Mouse (Mus musculus) intestine, postnatal 0 days (tissue): ENCODE results near the gene Cep72. TPM values are rescaled to one million over a fixed set of nuclear protein-coding genes. Genes with fewer than 3 reads are reported as not detected.
"Not testable (repeated sequence)": the region's sequence is repeated elsewhere in the genome, so short reads cannot be mapped to it uniquely, and the experiment has no call there.

Experiments used
- ATAC-seq: fragments of 200-750 bp; cut with Nextera tagmentation; 2 replicates; pipeline ENCODE4 v1.8.0; 2017; ENCODE audit warnings: mild to moderate bottlenecking, moderate TSS enrichment, moderate library complexity
- H3K27ac ChIP-seq: fragments of 300-500 bp; sonication (generic); 2 replicates; pipeline ENCODE4 v1.5.1; 2014; ENCODE audit warnings: mild to moderate bottlenecking, low read depth, low read length, moderate library complexity
- H3K27me3 ChIP-seq: fragments of 300-500 bp; sonication (generic); replicated peaks from 2 replicates; pipeline ENCODE4 v1.6.1; 2014; ENCODE audit warnings: low read length, mixed read lengths; ENCODE audit not compliant: control insufficient read depth, insufficient read depth
- H3K36me3 ChIP-seq: fragments of 300-500 bp; sonication (generic); 2 replicates; pipeline ENCODE4 v1.6.1; 2014; ENCODE audit warnings: mild to moderate bottlenecking, moderate library complexity; ENCODE audit not compliant: control insufficient read depth, insufficient read depth
- H3K4me1 ChIP-seq: fragments of 300-500 bp; sonication (generic); replicated peaks from 2 replicates; pipeline ENCODE4 v1.6.1; 2014; ENCODE audit warnings: antibody characterized with exemption, low read length, mixed read lengths; ENCODE audit not compliant: control insufficient read depth, insufficient read depth
- H3K4me2 ChIP-seq: fragments of 300-500 bp; sonication (generic); replicated peaks from 2 replicates; pipeline ENCODE4 v1.6.1; 2014; ENCODE audit warnings: low read depth, mild to moderate bottlenecking, moderate library complexity
- H3K4me3 ChIP-seq: fragments of 300-500 bp; sonication (generic); 2 replicates; pipeline ENCODE4 v1.5.1; 2014; ENCODE audit warnings: low read depth, low read length
- H3K9ac ChIP-seq: fragments of 300-500 bp; sonication (generic); 2 replicates; pipeline ENCODE4 v1.6.1; 2014; ENCODE audit warnings: mild to moderate bottlenecking, low read depth, low read length
- H3K9me3 ChIP-seq: fragments of 300-500 bp; sonication (generic); 2 replicates; pipeline ENCODE4 v1.6.1; 2016; ENCODE audit warnings: mixed run types; ENCODE audit not compliant: control insufficient read depth
- CTCF ChIP-seq: sonication (generic); IDR thresholded peaks from 2 replicates; pipeline ENCODE4 v1.5.1; 2016; ENCODE audit warnings: low read depth, mild to moderate bottlenecking, control low read depth, antibody characterized with exemption, moderate library complexity
- WGBS: fragments of 180-500 bp; shearing (Covaris S2); extraction: QIAGEN DNeasy Blood & Tissue Kit; methylation state at CpG from one replicate; pipeline ENCODE4 v1.1.7; 2014; 5-methylcytosine and 5-hydroxymethylcytosine counted together
- polyA plus RNA-seq: library from polyadenylated mRNA; unstranded; fragments of >200 nt; fragmentation: Nextera tagmentation; extraction: Ambion mirVana; gene quantifications from 2 replicates; pipeline ENCODE4 v1.2.1, GENCODE M21; 2015

The Cep72 gene
- polyA plus RNA-seq, 1 experiment from 2014 or later = 4.1 TPM

DNA sequence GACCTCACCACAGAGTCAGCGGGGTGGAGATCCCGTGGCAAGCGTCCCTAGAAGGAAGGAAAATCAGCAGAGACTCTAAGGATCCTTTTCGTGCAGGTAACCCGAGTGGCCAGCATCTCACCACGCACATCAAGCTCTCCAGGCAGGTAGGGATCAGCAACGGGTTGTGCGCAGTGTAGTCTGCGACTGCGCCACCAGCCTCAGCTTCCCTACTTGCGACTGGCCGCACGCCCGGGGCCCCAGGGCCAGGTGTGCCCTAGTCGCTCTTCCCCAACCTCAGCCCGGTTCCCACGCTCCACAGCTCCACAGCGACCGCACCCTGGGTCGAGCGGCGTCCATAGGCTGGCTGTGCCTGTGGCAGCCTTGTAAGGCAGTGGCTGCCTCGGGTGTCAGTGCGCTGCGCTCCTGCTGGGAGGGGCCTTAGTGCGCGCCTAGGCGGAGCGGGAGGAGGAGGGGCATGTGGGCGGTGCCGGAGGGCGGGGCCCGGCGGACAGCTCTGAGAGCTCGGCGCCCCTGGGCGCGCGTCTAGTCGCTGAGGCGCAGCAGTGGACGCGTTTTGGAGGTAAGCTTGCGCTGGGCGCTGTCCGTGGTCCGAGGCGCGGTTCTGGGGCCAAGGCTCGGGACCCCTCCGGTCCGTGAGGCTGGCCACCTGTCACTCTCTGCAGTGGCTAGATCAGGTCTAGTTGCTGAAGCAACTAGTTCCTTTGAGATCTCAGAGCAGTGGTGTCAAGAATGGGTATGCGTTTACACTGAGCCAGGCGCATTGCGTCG, 53.0 kb downstream of the Cep72 start, which contains the start of gene Tppp:
Gene Tppp, plus strand, starts transcription at position 460 of the 771 bp plus-strand sequence.
- peak within 1 kb of the TSS; percentile 64 for H3K4me3 ChIP-seq
- peaks cover 10% of the 10 kb centered on the region; the same call in 1 of the 2 replicates for H3K4me1 ChIP-seq
- H3K27me3 ChIP-seq = peaks cover 10% of the 10 kb centered on the region; the same call in 1 of the 2 replicates
- TF ChIP-seq CTCF = peak; percentile 24; the same call in 1 of the 2 replicates
- peak within 1 kb of the TSS; percentile 28 for H3K9ac ChIP-seq
- peak; percentile 96 for ATAC-seq
- H3K27ac ChIP-seq = peak within 1 kb of the TSS; percentile 41; the same call in 1 of the 2 replicates
- H3K9me3 ChIP-seq = no peaks in the 10 kb centered on the region
- peak within 1 kb of the TSS; percentile 98 for H3K4me2 ChIP-seq
- H3K36me3 ChIP-seq = no peaks in the 10 kb centered on the region
- under 1% methylated on average over 56 of the region's 56 CpGs for WGBS

DNA sequence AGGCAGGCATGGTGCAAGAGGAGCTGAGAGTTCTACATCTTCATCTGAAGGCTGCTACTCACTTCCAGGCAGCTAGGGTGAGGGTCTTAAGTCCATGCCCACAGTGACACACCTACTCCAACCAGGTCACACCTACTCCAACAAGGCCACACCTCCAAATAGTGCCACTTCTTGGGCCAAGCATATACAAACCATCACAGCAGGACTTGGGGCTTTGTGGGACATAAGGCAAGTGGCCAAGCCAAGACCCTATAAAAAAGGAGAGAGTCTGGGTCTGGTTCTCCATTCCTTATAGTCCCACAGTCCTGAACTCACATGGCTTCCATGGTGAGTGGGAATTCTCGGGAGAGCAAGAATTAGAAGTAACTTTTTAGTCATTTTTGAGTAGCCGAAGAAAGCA, 53.9 kb downstream of the Cep72 start:
- H3K9me3 ChIP-seq, H3K36me3 ChIP-seq, H3K27ac ChIP-seq, H3K9ac ChIP-seq, ATAC-seq: not testable (repeated sequence)
- 70% methylated on average over 2 of the region's 2 CpGs for WGBS
- Histone ChIP-seq H3K4me1 (peaks cover 10% of the 10 kb centered on the region; the same call in 1 of the 2 replicates), H3K27me3 (peaks cover 10% of the 10 kb centered on the region; the same call in 1 of the 2 replicates), H3K4me2 (peak overlapping the region; percentile 98; the same call in 1 of the 2 replicates), H3K4me3 (0 out of 2 replicates have a peak overlapping the region, but pooled peaks have one; percentile 64)

DNA sequence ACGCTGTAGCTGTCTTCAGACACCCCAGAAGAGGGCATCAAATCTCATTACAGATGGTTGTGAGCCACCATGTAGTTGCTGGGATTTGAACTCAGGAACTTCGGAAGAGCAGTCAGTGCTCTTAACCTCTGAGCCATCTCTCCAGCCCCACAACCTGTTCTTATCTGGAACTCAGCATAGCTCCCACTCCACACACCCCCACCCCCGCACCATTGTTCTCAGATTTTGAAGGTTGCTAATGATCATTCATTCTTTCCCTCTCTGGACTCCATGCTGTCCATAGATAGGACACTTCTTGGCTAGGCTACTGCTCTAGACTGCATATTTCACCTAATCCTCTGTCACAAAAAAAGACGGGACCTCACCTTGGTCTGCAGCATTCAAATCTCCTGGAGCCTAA, 55.2 kb downstream of the Cep72 start:
- H3K9ac ChIP-seq, H3K27ac ChIP-seq, H3K9me3 ChIP-seq, H3K4me2 ChIP-seq, H3K4me3 ChIP-seq, H3K36me3 ChIP-seq, ATAC-seq: not testable (repeated sequence)
- WGBS = 84% methylated on average over 4 of the region's 4 CpGs
- Histone ChIP-seq H3K27me3 (peaks cover 10% of the 10 kb centered on the region; the same call in 1 of the 2 replicates), H3K4me1 (peaks cover 10% of the 10 kb centered on the region; the same call in 1 of the 2 replicates)

DNA sequence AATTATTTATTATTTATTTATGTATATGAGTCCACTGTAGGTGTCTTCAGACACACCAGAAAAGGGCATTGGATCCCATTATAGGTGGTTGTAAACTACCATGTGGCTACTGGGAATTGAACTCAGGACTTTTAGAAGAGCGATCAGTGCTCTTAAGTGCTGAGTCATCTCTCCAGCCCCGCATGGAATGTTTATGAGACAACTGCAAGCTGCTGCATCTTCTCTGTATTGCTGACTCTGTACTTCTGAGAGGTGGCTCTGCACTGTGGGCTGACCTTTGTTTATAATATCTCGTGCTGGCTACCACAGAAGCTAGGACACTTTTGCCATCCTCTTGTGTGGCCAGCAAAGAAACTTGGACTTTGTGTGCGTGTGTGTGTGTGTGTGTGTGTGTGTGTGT, 60.6 kb downstream of the Cep72 start:
- Histone ChIP-seq H3K4me3 (no peak overlapping the region), H3K27ac (no peak overlapping the region), H3K27me3 (peaks cover 2% of the 10 kb centered on the region), H3K4me1 (no peaks in the 10 kb centered on the region), H3K9me3 (no peaks in the 10 kb centered on the region), H3K9ac (no peak overlapping the region), H3K4me2 (no peak overlapping the region), H3K36me3 (no peaks in the 10 kb centered on the region)
- WGBS = 48% methylated on average over 4 of the region's 4 CpGs
- ATAC-seq = no peak
- no peak for TF ChIP-seq CTCF

DNA sequence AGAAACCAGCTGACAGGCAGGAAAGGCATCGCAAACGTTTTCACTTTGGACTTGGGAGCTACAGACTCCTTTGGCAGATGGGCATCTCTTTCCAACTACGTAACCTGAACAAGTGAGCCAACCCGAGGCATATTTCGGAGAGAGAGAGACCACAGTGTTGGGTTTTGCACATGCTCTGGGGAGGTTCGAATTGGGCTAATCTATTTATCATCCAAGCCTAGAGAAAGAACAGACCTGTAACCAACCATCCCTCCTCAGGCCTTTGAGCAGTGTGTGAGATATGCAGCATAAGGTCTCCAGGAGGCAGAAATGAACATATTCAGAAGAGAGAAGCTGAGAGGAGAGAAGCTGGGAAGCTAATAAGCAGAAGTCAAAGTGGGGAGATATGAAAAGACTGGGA, 61.1 kb downstream of the Cep72 start:
- H3K27me3 ChIP-seq = peaks cover 2% of the 10 kb centered on the region
- no peak overlapping the region for H3K27ac ChIP-seq
- no peak for TF ChIP-seq CTCF
- no peaks in the 10 kb centered on the region for H3K36me3 ChIP-seq
- H3K9ac ChIP-seq = no peak overlapping the region
- no peak for ATAC-seq
- H3K4me2 ChIP-seq = no peak overlapping the region
- 75% methylated on average over 6 of the region's 6 CpGs for WGBS
- H3K4me1 ChIP-seq = no peaks in the 10 kb centered on the region
- H3K4me3 ChIP-seq = no peak overlapping the region
- no peaks in the 10 kb centered on the region for H3K9me3 ChIP-seq

DNA sequence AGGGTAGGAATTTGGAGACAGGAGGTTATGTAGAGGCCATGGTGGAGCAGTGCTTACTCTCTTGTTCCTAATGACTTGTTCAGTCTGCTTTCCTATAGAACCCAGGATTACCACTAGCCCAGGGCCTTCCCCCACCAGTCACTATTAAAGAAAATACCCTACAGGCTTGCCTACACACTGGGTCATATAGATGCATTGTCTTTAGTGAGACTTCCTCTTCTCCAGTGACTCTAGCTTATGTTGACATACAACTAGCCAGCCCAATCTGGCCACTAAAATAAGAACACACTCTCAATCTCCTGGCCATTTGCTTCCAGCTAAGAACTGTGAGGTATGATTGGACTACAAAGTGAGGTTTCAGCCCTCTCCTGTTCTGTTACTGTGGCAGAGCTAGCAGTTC, 61.6 kb downstream of the Cep72 start:
- Histone ChIP-seq H3K27ac (no peak overlapping the region), H3K9me3 (no peaks in the 10 kb centered on the region), H3K4me2 (no peak overlapping the region), H3K4me1 (no peaks in the 10 kb centered on the region), H3K27me3 (peaks cover 2% of the 10 kb centered on the region), H3K4me3 (no peak overlapping the region), H3K36me3 (no peaks in the 10 kb centered on the region), H3K9ac (no peak overlapping the region)
- ATAC-seq = no peak
- TF ChIP-seq CTCF = no peak
